Mouse (Mus musculus): ENCODE results near the gene Clip2. TPM values are rescaled to one million over a fixed set of nuclear protein-coding genes. Genes with fewer than 3 reads are reported as not detected.
"Not testable (repeated sequence)": the region's sequence is repeated elsewhere in the genome, so short reads cannot be mapped to it uniquely, and the experiment has no call there.

The Clip2 gene
- polyA plus RNA-seq, 1 experiment from 2014 or later, result 2.1 TPM

- Histone ChIP-seq H3K27me3 (ENCODE audit: insufficient read depth, poor library complexity, severe bottlenecking) (no peaks in the 10 kb centered on the region), H3K4me3 (no peak overlapping the region), H3K9me3 (no peaks in the 10 kb centered on the region), H3K36me3 (peaks cover 40% of the 10 kb centered on the region), H3K27ac (no peak overlapping the region), H3K4me1 (peaks cover 18% of the 10 kb centered on the region)
- WGBS, result 23% methylated on average over 18 of the region's 18 CpGs
- DNase-seq (ENCODE audit: low spot score), result peak; percentile 84
These were observed 60.4 kb downstream of the Clip2 start for GRCm38 (mm10) chr5:134491712-134492417.

- no peaks in the 10 kb centered on the region for H3K27me3 ChIP-seq (ENCODE audit: insufficient read depth, poor library complexity, severe bottlenecking)
- H3K36me3 ChIP-seq, result peaks cover 33% of the 10 kb centered on the region
- DNase-seq (ENCODE audit: low spot score), result peak; percentile 68
- H3K27ac ChIP-seq, result no peak overlapping the region
- 84% methylated on average over 2 of the region's 2 CpGs for WGBS
- H3K4me1 ChIP-seq, result peaks cover 21% of the 10 kb centered on the region
- no peaks in the 10 kb centered on the region for H3K9me3 ChIP-seq
- H3K4me3 ChIP-seq, result no peak overlapping the region
These were observed 61.0 kb downstream of the Clip2 start for GRCm38 (mm10) chr5:134491206-134491605.

- WGBS, result 89% methylated on average over 12 of the region's 12 CpGs
- Histone ChIP-seq H3K4me3 (no peak overlapping the region), H3K36me3 (peaks cover 27% of the 10 kb centered on the region)
These were observed 61.8 kb downstream of the Clip2 start for GRCm38 (mm10) chr5:134490465-134490864.

GRCm38 (mm10) chr5:134489583-134489982 is 62.7 kb downstream of the Clip2 start:
- WGBS, result 25% methylated on average over 9 of the region's 9 CpGs
- Histone ChIP-seq H3K9me3 (no peaks in the 10 kb centered on the region), H3K36me3 (peaks cover 25% of the 10 kb centered on the region), H3K4me1 (peaks cover 23% of the 10 kb centered on the region), H3K4me3 (no peak overlapping the region), H3K27ac (peak overlapping the region; percentile 31; the same call in 1 of the 2 replicates), H3K27me3 (ENCODE audit: insufficient read depth, poor library complexity, severe bottlenecking) (no peaks in the 10 kb centered on the region)
- peak; percentile 76 for DNase-seq (ENCODE audit: low spot score)

More at GRCm38 (mm10) chr5:134490465-134490864, 61.8 kb downstream of the Clip2 start:
- Histone ChIP-seq H3K4me1 (peaks cover 23% of the 10 kb centered on the region), H3K27ac (no peak overlapping the region), H3K27me3 (ENCODE audit: insufficient read depth, poor library complexity, severe bottlenecking) (no peaks in the 10 kb centered on the region), H3K9me3 (no peaks in the 10 kb centered on the region)
- peak; percentile 76 for DNase-seq (ENCODE audit: low spot score)

GRCm38 (mm10) chr5:134488596-134488995 is 63.6 kb downstream of the Clip2 start:
- peaks cover 20% of the 10 kb centered on the region for H3K36me3 ChIP-seq
- no peaks in the 10 kb centered on the region for H3K9me3 ChIP-seq
- H3K27ac ChIP-seq, result no peak overlapping the region
- no peak overlapping the region for H3K4me3 ChIP-seq
- WGBS, result 92% methylated on average over 4 of the region's 4 CpGs
- H3K27me3 ChIP-seq (ENCODE audit: insufficient read depth, poor library complexity, severe bottlenecking), result no peaks in the 10 kb centered on the region
- peaks cover 23% of the 10 kb centered on the region for H3K4me1 ChIP-seq
- peak; percentile 56 for DNase-seq (ENCODE audit: low spot score)

GRCm38 (mm10) chr5:134488042-134488441 is 64.2 kb downstream of the Clip2 start:
- peak; percentile 69 for DNase-seq (ENCODE audit: low spot score)
- no peaks in the 10 kb centered on the region for H3K27me3 ChIP-seq (ENCODE audit: insufficient read depth, poor library complexity, severe bottlenecking)
- 77% methylated on average over 10 of the region's 10 CpGs for whole genome bisulfite sequencing
- H3K36me3 ChIP-seq, result peaks cover 16% of the 10 kb centered on the region
- no peaks in the 10 kb centered on the region for H3K9me3 ChIP-seq
- H3K4me1 ChIP-seq, result peaks cover 23% of the 10 kb centered on the region
- H3K4me3 ChIP-seq, result no peak overlapping the region
- no peak overlapping the region for H3K27ac ChIP-seq

GRCm38 (mm10) chr5:134485900-134486665 is 66.2 kb downstream of the Clip2 start:
- H3K36me3 ChIP-seq, result peaks cover 14% of the 10 kb centered on the region
- DNase-seq (ENCODE audit: low spot score), result peak; percentile 91
- no peaks in the 10 kb centered on the region for H3K27me3 ChIP-seq (ENCODE audit: insufficient read depth, poor library complexity, severe bottlenecking)
- no peak overlapping the region for H3K4me3 ChIP-seq
- H3K27ac ChIP-seq, result peak overlapping the region; percentile 75
- H3K9me3 ChIP-seq, result no peaks in the 10 kb centered on the region
- 56% methylated on average over 13 of the region's 13 CpGs for WGBS
- H3K4me1 ChIP-seq, result peaks cover 17% of the 10 kb centered on the region

- H3K4me3 ChIP-seq, result no peak overlapping the region
- DNase-seq (ENCODE audit: low spot score), result peak; percentile 61
- peaks cover 15% of the 10 kb centered on the region for H3K4me1 ChIP-seq
- H3K36me3 ChIP-seq, result peaks cover 7% of the 10 kb centered on the region
- WGBS, result 76% methylated on average over 7 of the region's 7 CpGs
- peak overlapping the region; percentile 17; the same call in 1 of the 2 replicates for H3K27ac ChIP-seq
- no peaks in the 10 kb centered on the region for H3K9me3 ChIP-seq
- H3K27me3 ChIP-seq (ENCODE audit: insufficient read depth, poor library complexity, severe bottlenecking), result no peaks in the 10 kb centered on the region
These were observed 67.0 kb downstream of the Clip2 start for GRCm38 (mm10) chr5:134485183-134485730.

- Histone ChIP-seq H3K9me3 (no peaks in the 10 kb centered on the region), H3K27ac (no peak overlapping the region), H3K4me1 (peaks cover 5% of the 10 kb centered on the region; the same call in 1 of the 2 replicates), H3K27me3 (ENCODE audit: insufficient read depth, poor library complexity, severe bottlenecking) (no peaks in the 10 kb centered on the region), H3K4me3 (no peak overlapping the region), H3K36me3 (no peaks in the 10 kb centered on the region)
- DNase-seq (ENCODE audit: low spot score), result peak; percentile 60
- 81% methylated on average over 1 of the region's 1 CpGs for WGBS
These were observed 68.9 kb downstream of the Clip2 start for GRCm38 (mm10) chr5:134483291-134483690.

GRCm38 (mm10) chr5:134482331-134482730 is 69.9 kb downstream of the Clip2 start:
- Histone ChIP-seq H3K27ac (no peak overlapping the region), H3K27me3 (ENCODE audit: insufficient read depth, poor library complexity, severe bottlenecking) (no peaks in the 10 kb centered on the region), H3K4me1 (peaks cover 5% of the 10 kb centered on the region; the same call in 1 of the 2 replicates), H3K4me3 (no peak overlapping the region), H3K36me3 (no peaks in the 10 kb centered on the region), H3K9me3 (no peaks in the 10 kb centered on the region)
- 65% methylated on average over 11 of the region's 11 CpGs for WGBS
- DNase-seq (ENCODE audit: low spot score), result peak; percentile 2

GRCm38 (mm10) chr5:134478886-134479285 is 73.3 kb downstream of the Clip2 start:
- not testable (repeated sequence) for H3K4me3 ChIP-seq; H3K27me3 ChIP-seq (ENCODE audit: insufficient read depth, poor library complexity, severe bottlenecking); H3K4me1 ChIP-seq; H3K36me3 ChIP-seq; H3K27ac ChIP-seq; DNase-seq (ENCODE audit: low spot score); H3K9me3 ChIP-seq

GRCm38 (mm10) chr5:134475686-134476085 is 76.5 kb downstream of the Clip2 start:
- H3K4me1 ChIP-seq; H3K36me3 ChIP-seq; H3K27me3 ChIP-seq (ENCODE audit: insufficient read depth, poor library complexity, severe bottlenecking); H3K4me3 ChIP-seq; H3K9me3 ChIP-seq; H3K27ac ChIP-seq: not testable (repeated sequence)
- WGBS, result 83% methylated on average over 7 of the region's 7 CpGs
- peak; percentile 20 for DNase-seq (ENCODE audit: low spot score)

GRCm38 (mm10) chr5:134475006-134475605 is 77.1 kb downstream of the Clip2 start:
- Histone ChIP-seq H3K36me3 (no peaks in the 10 kb centered on the region), H3K27ac (no peak overlapping the region), H3K4me1 (no peaks in the 10 kb centered on the region), H3K4me3 (no peak overlapping the region), H3K9me3 (no peaks in the 10 kb centered on the region), H3K27me3 (ENCODE audit: insufficient read depth, poor library complexity, severe bottlenecking) (no peaks in the 10 kb centered on the region)
- DNase-seq (ENCODE audit: low spot score), result peak; percentile 55
- 87% methylated on average over 6 of the region's 6 CpGs for WGBS
